Mouse (Mus musculus) central nervous system, embryonic 14 days (tissue): Measurements from ENCODE around the gene Dach1. TPM values are rescaled to one million over a fixed set of nuclear protein-coding genes. Genes with fewer than 3 reads are reported as not detected.

Source experiments
- polyA plus RNA-seq: library from polyadenylated mRNA; depleted of rRNA; stranded (reverse); fragments of >200 nt; gene quantifications from 2 replicates; pipeline ENCODE4 v1.2.3, GENCODE M21; 2012; rRNA removed

The Dach1 gene
- 14.3 and 14.7 TPM in 2 replicates for polyA plus RNA-seq

GRCm38 (mm10) chr14:98169421-98170076 is at the start of gene Dach1:
TSS of gene Dach1 (minus strand) at chr14:98169765.

